Mouse (Mus musculus) gastrocnemius, postnatal 10 days (tissue): ENCODE data around the gene Fbxo47. TPM values are rescaled to one million over a fixed set of nuclear protein-coding genes. Genes with fewer than 3 reads are reported as not detected.

Source experiments
- DNase-seq: peaks from one replicate; pipeline ENCODE4 v3.0.0; 2021; ENCODE audit warnings: mixed read lengths
- total RNA-seq, 2 experiments: library from RNA; stranded (reverse); gene quantifications; 2 replicates each; pipeline ENCODE4 v1.2.3; 2021

Gene Fbxo47
- total RNA-seq, 2 experiments from 2014 or later = 0.31 to 0.56 TPM

DNA sequence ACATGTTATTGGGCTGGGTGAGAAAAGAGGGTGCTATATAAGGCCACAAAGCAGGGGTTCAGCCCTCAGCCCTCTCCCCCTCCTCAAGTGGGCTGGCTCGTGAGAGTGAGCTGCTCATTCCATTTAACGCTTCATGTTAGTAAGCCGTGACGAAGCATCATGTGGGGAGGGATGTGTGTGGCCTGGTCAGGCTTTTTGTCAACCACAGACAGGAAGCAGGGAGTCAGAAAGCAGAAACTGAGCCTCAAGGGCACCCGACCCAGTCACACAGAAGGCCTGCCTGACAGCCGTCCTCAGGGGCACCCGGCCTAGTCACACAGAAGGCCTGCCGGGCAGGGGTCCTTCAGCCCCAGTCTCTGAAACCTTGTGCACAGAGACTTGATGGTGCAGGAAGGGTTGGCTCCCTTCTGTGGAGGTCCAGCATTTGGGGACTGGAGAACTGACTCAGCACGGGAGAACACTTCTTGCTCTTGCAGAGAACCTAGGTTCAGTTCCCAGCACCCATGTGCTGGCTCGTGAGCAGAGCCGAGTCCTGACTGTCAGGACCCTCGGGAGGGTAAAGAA lies 54.0 kb downstream of the Fbxo47 start:
- no peak for DNase-seq

DNA sequence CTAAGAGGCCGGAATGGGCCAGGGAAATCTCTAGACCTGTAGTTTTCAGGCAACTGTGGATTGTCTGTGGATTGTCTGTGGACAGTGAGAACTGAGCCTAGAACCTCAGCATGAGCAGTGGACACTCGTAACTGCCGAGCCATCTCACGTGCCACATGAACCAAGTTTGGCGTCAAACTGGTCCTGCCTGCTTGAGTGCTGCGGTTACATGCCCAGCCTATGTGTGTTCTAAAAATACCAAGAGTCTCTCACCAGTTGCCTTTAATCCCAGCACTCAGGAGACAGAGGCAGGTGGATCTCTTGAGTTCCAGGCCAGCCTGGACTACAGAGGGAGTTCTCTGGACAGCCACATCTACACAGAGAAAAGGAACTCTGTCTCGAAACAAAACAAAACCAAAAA lies 54.6 kb downstream of the Fbxo47 start:
- DNase-seq = no peak

DNA sequence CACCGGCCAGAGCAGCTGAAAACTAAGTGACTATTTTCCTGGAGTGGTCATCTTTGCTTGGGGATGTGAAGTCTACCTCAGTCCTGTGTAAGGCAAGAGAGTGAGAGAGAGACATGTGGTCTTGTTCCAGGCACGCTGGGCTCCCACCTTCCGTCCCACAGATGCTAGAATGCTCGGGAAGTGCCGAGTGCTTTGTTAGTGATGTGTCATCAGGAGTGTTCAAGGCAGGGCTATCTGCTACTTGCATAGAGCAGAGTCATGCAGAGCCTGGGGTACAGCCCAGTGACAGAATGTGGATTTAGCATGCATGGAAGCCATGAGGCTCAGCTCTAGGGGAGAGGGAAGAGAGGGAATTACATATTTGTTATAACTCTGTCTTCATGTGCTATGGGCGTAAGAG lies 56.3 kb downstream of the Fbxo47 start:
- DNase-seq = no peak

GRCm38 (mm10) chr11:97826414-97826813 lies 57.5 kb downstream of the Fbxo47 start:
- DNase-seq = no peak

DNA sequence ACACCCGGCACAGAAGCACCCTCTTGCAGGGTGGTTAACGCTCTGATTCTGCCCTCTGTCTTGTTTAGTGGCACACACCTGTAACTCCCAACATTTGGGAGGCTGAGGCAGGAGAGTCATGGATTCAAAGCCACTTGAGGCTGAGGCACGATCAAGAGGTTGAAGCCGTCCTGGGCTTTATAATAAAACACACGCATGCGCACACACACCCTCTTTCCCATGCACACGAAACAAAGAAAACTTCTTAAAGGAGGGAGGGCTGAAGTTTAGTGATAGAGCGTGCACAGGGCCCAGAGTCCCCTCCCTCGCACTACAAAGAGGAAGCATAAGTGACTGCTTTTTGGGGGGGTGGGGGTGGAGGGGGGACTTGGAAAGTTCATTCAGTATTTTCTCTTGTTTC lies 58.0 kb downstream of the Fbxo47 start:
- DNase-seq = no peak

DNA sequence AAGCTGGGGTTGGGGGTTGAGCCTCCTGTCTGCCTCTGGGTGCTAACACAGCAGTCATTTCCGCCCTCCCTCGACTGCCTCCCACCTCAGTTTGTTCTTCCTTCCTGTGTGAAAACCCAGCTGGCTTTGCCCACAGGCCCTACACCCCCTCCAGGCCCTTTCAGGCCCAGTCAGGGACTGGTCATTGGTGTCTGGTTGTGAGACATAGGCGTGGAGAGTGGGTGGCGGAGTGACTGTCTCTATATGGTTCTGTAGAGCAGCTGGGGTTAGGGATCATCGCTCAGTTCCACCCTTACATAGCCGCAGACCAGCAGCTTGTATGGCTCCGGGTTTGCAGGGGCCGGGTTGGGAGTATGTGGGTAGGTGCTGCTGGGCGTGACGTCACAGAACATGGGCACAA lies 58.7 kb downstream of the Fbxo47 start:
- DNase-seq = no peak

- no peak for DNase-seq
Measured at GRCm38 (mm10) chr11:97824895-97825294, 59.1 kb downstream of the Fbxo47 start.

GRCm38 (mm10) chr11:97824168-97824567 lies 59.8 kb downstream of the Fbxo47 start:
- DNase-seq = no peak

DNA sequence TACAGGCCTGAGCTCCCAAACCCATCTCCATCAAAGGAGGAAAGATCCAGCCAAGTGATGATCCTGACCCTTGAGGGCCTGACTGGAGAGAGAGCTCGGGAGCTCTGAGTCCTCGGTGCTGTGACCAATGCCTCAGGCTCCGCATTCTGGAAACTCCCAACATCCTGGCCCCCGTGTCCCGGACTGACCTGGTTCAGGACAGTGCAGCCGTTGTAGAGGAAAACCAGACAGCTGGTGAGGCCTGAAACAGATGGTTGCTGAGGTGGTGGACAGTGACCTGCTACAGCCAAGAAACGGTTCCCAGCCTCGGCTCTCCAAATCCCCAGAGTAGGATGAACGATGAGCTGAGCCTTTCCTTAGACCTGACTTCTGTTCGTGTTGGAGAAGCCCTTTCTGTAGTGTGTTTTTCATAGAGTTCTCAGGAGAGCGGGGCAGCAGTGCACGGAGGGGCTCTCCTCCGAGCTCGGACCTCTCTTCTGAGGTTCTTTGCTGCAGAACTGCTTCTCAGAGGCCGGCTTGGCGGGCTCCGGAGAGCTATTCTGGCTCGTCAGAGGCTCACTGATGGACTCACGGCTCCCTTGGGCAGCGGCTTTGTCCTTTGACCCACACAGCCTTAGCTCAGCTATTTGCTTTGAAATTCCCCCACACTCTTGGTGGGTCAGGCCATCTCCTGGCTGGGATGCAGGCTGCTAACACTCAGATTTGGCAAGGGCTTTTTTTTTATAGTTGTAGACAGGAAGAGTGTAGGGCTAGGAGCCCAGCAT lies 60.9 kb downstream of the Fbxo47 start:
- peak; percentile 59 for DNase-seq

DNA sequence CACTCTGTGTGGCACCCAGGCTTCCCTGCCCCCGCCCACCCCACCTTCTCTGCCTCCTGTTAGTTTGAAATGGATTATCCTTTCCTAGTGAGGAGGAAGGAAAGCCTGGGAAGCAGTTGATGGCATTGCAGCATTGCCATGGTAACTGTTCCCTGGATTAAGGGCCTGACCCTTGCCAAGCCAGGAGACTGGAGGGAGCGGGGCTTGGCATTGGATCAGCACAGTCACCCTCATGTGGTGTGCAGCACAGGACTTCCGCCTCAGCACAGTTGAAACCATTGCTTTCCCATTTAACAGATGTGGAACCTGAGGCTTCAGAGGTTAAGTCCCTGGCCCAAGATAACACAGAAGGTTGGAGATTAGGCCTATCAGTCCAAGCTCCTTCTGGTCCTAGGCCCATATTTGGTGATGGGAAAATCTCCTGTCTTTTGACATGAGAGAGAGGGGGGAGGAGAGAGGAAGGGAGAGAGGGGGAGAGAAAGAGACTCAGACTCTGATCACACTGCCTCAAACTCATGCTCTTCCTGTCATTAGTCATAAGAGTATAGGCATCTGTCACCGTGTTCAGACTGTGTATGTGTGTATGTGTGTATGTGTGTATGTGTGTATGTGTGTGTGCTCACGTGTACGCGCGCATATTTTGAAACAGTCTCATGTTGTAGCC lies 62.4 kb downstream of the Fbxo47 start:
- DNase-seq = no peak

DNA sequence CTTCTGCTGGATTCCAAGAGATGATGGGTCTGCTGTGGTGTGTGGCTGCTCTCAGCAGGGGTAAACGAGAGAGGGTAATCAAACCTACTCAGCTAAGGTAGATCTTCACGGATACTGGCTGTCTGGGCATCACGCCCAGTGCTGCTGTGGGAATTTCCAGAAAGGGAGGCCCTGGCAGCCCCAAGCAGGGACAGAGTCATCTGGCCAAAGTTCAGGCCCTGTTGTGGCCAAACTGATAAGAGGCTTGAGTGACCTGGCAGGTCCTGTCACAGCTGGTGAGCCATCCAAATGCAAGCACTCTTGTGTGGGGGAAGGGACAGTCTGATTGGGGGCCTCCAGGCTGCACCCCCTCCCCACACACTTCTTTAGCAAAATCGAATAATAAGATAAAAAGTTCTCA lies 63.1 kb downstream of the Fbxo47 start:
- DNase-seq = peak; percentile 72

DNA sequence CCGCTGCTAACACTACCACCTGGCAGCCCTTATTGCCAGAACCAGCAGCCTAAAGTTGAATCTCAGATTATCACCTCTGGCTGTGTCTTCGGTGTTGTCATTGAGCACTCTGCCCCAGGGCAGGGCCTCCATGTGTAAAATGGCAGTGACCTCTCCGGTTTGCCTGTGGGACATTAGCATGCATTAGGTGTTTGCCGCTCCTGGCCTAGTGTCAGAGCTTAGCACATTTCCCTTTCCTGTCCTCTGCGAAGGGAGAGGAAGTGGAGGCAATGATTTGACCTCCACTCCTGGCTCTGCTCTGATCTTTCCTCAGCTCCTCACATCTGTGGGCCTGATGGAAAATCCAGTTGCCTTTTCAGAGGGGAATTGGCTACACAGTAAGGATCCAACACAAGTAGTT lies 64.0 kb downstream of the Fbxo47 start:
- DNase-seq = no peak

- no peak for DNase-seq
Measured at GRCm38 (mm10) chr11:97819102-97819501, 64.9 kb downstream of the Fbxo47 start.

DNA sequence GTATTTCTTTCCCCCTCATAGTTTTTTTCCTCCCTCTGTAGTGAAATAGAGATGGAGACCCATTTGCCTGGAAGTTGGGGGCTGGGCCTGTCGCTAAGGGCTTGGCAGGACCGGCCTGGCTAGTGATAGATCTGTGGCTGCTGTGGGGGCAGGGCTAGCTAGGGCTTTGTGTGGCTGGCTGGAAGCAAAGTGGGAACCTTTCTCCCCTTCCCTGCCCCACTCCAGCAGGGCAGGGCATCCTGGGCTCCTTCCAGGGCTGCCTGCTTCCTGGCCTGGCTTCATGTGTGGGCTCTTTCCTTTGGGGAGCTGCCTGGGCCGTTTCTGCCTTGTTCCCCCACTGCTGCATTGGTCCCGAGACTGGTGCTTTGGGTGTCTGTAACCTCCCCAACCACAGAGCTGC lies 65.4 kb downstream of the Fbxo47 start:
- peak; percentile 47 for DNase-seq

- DNase-seq = no peak
Measured at GRCm38 (mm10) chr11:97818003-97818402, 66.0 kb downstream of the Fbxo47 start.

- no peak for DNase-seq
Measured at GRCm38 (mm10) chr11:97817379-97817778, 66.6 kb downstream of the Fbxo47 start.

- no peak for DNase-seq
Measured at GRCm38 (mm10) chr11:97816916-97817315, 67.0 kb downstream of the Fbxo47 start.

DNA sequence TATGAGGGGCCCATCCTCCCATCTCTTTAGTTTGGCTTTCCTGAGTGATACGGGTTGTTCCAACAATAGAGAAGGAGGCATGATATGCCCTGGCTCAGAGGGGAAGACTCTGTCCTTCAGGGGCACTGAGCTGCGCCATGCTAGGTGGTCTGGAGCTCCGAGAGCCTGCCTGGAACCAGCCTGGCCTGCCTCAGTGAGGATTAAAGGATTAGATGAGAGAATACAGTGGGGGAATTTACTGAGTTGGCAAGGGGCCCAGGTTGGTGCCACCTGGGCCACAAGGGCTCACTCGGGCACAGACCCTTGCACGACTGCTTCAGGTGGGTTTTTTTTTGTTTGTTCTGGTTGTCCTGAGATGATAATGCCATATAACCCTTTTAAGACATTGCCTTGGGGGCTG lies 67.8 kb downstream of the Fbxo47 start:
- DNase-seq = no peak

- DNase-seq = no peak
Measured at GRCm38 (mm10) chr11:97815736-97816135, 68.2 kb downstream of the Fbxo47 start.

DNA sequence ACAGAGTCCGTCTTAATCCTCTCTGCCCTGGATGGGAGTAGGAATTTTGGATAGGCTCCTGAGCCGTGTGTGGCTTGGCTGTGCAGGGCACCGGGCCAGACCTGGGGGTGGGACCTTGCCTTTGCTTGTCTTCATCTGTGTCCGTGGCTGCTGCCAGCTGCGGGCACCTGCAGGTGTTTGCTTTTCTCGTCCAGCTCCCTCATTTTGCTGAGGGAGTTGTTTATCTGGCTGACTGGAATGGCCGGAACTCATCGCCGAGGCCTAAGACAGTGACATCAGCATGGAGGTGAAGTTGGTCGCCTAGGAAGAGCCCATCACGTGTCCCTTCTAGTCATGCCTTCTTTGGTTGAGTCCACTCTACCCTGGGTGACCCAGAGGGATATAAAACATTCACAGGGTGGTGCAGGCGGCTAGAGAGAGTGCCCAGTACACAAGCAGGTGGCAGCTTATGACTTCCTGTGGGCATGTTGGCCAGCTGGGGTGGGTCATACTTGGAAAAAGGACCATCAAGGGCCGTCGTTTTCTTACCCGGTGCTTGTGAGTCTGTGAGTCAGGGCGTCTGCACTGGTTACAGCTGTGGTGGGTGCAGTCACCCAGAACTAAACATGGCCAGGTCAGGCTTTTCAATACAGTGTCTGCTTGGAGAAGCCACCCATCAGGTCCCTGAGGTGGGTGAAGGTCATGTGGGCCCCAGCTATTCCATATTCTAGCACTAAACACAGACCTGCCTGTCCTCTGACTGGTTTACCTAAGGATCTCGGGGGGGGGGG lies 70.0 kb downstream of the Fbxo47 start:
- no peak for DNase-seq

DNA sequence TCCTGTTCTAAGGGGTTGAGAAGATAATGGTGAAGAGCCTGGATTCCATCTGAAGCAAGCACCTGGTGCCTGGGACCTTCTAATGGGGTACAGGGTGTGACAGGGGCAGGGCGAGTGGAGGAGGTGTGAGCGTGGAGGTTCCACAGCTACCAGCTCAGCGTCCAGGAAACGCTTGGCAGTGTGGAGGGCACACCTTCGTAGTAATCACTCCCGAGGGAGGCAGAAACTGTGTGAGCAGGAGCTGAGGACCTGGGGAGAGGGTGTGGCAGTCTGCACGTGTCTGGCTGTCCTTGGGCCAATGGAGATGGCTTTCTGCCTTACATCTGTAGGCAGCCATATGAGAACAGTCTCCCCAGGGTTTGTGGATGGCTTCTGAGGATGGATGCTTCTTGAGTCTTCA lies 70.9 kb downstream of the Fbxo47 start:
- DNase-seq = no peak

GRCm38 (mm10) chr11:97812491-97812921 lies 71.4 kb downstream of the Fbxo47 start:
- DNase-seq = no peak
